Mouse (Mus musculus): Measurements from ENCODE around the gene Syt1. TPM values are rescaled to one million over a fixed set of nuclear protein-coding genes. Genes with fewer than 3 reads are reported as not detected.

The Syt1 gene
- polyA plus RNA-seq, 1 experiment from 2014 or later, result 1.1 TPM

DNA sequence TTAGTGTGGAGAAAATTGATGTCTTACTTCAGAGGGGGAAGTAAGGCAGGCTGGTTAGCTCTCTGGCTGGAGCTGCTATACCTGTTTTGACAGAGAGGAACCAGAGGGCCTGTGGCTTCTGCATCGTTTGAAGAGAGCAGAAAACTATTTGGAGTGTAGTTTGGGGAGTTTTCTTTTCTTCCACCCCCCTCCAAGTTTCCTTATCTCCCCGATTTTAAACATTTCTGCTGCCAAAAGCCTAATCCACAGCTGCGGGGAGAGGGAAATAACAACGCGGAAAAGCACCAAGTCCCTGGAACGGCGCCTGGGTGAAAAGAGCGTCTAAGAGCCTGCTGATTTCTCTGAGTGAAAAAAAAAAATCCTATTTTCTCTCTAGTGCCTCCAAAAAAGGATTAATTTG, 544.2 kb downstream of the Syt1 start:
- WGBS, result 24% methylated on average over 8 of the region's 8 CpGs
- H3K36me3 ChIP-seq, result no peaks in the 10 kb centered on the region
- no peak overlapping the region for H3K9ac ChIP-seq
- H3K27me3 ChIP-seq (replicated peaks), result no peaks in the 10 kb centered on the region
- no peaks in the 10 kb centered on the region; the same call in 1 of the 2 replicates for H3K9me3 ChIP-seq (replicated peaks)
- H3K27ac ChIP-seq (ENCODE audit: poor library complexity, severe bottlenecking), result no peak overlapping the region
- no peak for ATAC-seq (ENCODE audit: insufficient number of reproducible peaks, low FRiP score)
- H3K4me1 ChIP-seq (replicated peaks), result peaks cover under 1% of the 10 kb centered on the region
- 0 out of 2 replicates have a peak overlapping the region, but pooled peaks have one; percentile 5 for H3K4me2 ChIP-seq
- H3K4me3 ChIP-seq, result no peak overlapping the region

DNA sequence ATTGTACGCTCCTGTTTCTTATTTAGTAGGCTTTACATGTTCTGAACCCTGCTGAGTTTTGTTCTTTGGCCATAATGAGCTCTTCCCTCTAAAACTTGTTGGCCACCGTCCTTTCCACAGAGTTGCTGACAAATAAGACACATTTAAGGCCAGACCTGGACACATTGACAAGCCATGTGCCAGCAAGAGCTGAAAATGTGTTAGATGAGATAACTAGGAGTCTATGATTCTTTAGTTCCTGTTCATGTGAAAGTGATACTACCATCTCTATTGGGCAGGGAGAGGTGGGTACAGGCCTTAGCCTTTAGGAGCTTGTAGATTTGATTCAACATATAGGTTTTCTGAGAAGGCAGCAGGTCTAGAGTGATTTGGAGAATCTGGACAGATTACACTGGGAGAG, 548.9 kb downstream of the Syt1 start:
- H3K4me1 ChIP-seq (replicated peaks), result no peaks in the 10 kb centered on the region
- no peak overlapping the region for H3K27ac ChIP-seq (ENCODE audit: poor library complexity, severe bottlenecking)
- ATAC-seq (ENCODE audit: insufficient number of reproducible peaks, low FRiP score), result no peak
- no peaks in the 10 kb centered on the region for H3K36me3 ChIP-seq
- no peaks in the 10 kb centered on the region; the same call in 1 of the 2 replicates for H3K9me3 ChIP-seq (replicated peaks)
- WGBS, result 81% methylated on average over 2 of the region's 2 CpGs
- H3K4me2 ChIP-seq, result no peak overlapping the region
- no peaks in the 10 kb centered on the region for H3K27me3 ChIP-seq (replicated peaks)
- H3K4me3 ChIP-seq, result no peak overlapping the region
- H3K9ac ChIP-seq, result no peak overlapping the region

DNA sequence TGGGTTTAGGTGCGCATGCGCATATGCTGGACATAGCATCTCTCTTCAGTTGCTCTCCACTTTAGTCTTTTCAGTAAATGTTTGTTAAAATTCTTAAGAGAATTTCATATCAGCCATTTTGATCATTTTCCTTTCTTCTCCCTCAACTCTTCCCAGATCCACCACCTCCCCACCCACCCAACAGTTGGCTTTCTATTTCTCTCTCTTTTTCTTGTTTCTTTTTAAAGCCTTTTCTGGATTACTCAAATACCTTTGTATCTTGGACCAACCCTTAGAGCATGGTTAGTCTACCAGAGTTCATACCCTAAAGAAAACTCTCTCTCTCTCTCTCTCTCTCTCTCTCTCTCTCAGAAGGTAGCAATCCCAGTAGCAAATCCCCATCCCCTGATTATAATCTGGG, 553.7 kb downstream of the Syt1 start:
- no peak for ATAC-seq (ENCODE audit: insufficient number of reproducible peaks, low FRiP score)
- Histone ChIP-seq H3K9ac (no peak overlapping the region), H3K27me3 (replicated peaks) (no peaks in the 10 kb centered on the region), H3K9me3 (replicated peaks) (no peaks in the 10 kb centered on the region), H3K4me3 (no peak overlapping the region), H3K4me2 (no peak overlapping the region), H3K36me3 (no peaks in the 10 kb centered on the region), H3K4me1 (replicated peaks) (peaks cover 9% of the 10 kb centered on the region; the same call in 1 of the 2 replicates), H3K27ac (ENCODE audit: poor library complexity, severe bottlenecking) (no peak overlapping the region)
- 94% methylated on average over 2 of the region's 2 CpGs for whole genome bisulfite sequencing

DNA sequence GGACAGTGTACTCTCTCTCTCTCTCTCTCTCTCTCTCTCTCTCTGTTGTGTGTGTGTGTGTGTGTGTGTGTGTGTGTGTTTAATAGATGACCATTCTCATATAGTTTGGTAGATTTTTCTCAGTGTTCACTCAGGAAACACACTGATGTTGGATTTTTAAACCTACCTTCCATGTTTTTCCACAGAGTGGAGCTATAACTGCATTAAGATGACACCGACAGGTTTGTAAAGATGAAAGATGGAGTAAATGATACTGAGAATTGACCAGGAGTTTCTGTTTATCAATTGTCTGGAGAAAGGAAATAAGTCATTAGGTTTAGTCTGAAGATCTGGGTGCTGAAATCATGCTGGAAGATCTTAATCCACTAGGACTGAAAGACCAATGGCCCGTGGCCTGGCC, 554.9 kb downstream of the Syt1 start:
- no peak overlapping the region for H3K4me2 ChIP-seq
- H3K27me3 ChIP-seq (replicated peaks), result no peaks in the 10 kb centered on the region
- 76% methylated on average over 2 of the region's 2 CpGs for WGBS
- no peak overlapping the region for H3K9ac ChIP-seq
- no peak overlapping the region for H3K27ac ChIP-seq (ENCODE audit: poor library complexity, severe bottlenecking)
- H3K4me1 ChIP-seq (replicated peaks), result peaks cover 9% of the 10 kb centered on the region; the same call in 1 of the 2 replicates
- no peaks in the 10 kb centered on the region for H3K9me3 ChIP-seq (replicated peaks)
- no peaks in the 10 kb centered on the region for H3K36me3 ChIP-seq
- no peak for ATAC-seq (ENCODE audit: insufficient number of reproducible peaks, low FRiP score)
- no peak overlapping the region for H3K4me3 ChIP-seq

DNA sequence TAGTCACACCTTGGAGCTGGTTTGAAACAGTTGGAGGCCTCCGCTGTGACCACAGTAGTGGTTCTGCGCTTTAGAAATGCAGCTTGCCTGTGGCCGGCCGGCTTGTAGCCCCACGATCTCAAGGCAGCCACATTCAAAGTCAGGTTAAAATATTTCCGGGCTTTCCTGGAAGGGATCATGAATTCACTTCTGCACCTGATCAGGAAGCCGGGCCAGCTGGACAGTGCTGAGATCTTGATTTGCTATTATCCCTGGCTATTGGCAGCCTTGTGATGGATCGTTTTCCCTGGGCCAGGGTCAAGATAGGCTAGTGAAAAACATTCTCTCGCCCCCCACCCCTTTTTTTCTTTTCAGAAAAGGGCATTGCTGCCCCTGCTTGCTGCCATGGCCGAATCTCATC, 555.6 kb downstream of the Syt1 start:
- peak overlapping the region; percentile 9; the same call in 1 of the 2 replicates for H3K27ac ChIP-seq (ENCODE audit: poor library complexity, severe bottlenecking)
- H3K4me1 ChIP-seq (replicated peaks), result peaks cover 9% of the 10 kb centered on the region; the same call in 1 of the 2 replicates
- no peak overlapping the region for H3K4me2 ChIP-seq
- no peak overlapping the region for H3K9ac ChIP-seq
- WGBS, result 47% methylated on average over 10 of the region's 10 CpGs
- no peak overlapping the region for H3K4me3 ChIP-seq
- H3K9me3 ChIP-seq (replicated peaks), result no peaks in the 10 kb centered on the region
- H3K36me3 ChIP-seq, result no peaks in the 10 kb centered on the region
- ATAC-seq (ENCODE audit: insufficient number of reproducible peaks, low FRiP score), result no peak
- H3K27me3 ChIP-seq (replicated peaks), result no peaks in the 10 kb centered on the region

DNA sequence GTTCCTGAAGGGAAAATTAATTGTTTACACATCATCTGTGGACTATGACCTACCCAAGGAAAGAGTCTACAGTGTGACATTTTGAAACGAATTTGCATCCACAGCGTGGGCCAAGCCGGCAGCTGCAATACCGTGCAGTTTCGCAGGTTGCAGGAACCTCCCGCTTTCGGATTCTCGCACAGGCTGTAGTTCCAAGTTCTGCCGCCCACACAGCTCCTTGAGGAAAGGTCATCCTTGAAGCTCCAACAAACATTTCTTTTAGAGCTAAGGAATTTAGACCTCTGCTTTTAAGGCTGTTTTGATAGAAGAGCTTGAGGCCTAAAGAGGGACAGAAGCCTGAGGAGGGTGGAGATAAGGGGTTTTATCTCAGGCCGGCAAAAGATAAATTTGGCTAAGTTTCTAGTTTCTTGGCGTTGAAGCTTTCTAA, 556.1 kb downstream of the Syt1 start:
- 41% methylated on average over 11 of the region's 11 CpGs for WGBS
- H3K9me3 ChIP-seq (replicated peaks), result no peaks in the 10 kb centered on the region

DNA sequence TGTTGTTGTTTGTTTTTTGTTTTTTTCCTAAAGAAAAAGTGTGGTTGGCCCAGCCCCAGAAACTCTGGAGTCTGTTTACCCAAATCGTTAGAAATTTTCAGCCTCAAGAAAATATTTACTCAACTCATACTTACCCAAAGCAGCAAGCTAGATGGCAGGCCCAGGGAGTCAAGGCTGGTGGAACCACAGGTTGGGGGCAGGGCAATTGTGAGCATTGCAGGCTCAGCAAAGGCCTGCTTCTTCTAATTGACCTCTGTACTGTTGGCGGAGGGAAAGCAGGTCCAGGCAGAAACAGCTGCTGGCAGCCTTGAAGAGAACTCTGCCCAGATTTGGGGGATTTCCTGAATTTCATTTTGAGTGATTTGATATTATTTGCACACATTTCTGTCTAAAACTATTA, 557.2 kb downstream of the Syt1 start:
- Histone ChIP-seq H3K27me3 (replicated peaks) (no peaks in the 10 kb centered on the region), H3K9me3 (replicated peaks) (no peaks in the 10 kb centered on the region), H3K9ac (no peak overlapping the region), H3K36me3 (no peaks in the 10 kb centered on the region), H3K4me1 (replicated peaks) (peaks cover 9% of the 10 kb centered on the region; the same call in 1 of the 2 replicates), H3K27ac (ENCODE audit: poor library complexity, severe bottlenecking) (no peak overlapping the region), H3K4me2 (no peak overlapping the region), H3K4me3 (no peak overlapping the region)
- WGBS, result 60% methylated on average over 2 of the region's 2 CpGs
- ATAC-seq (ENCODE audit: insufficient number of reproducible peaks, low FRiP score), result no peak

More for the DNA sequence above, 556.1 kb downstream of the Syt1 start:
- H3K9ac ChIP-seq, result no peak overlapping the region
- ATAC-seq (ENCODE audit: insufficient number of reproducible peaks, low FRiP score), result 0 out of 2 replicates have a peak, but pooled peaks have one; percentile 18
- H3K4me3 ChIP-seq, result no peak overlapping the region
- peaks cover 9% of the 10 kb centered on the region; the same call in 1 of the 2 replicates for H3K4me1 ChIP-seq (replicated peaks)
- no peak overlapping the region for H3K4me2 ChIP-seq
- H3K36me3 ChIP-seq, result no peaks in the 10 kb centered on the region
- no peaks in the 10 kb centered on the region for H3K27me3 ChIP-seq (replicated peaks)
- no peak overlapping the region for H3K27ac ChIP-seq (ENCODE audit: poor library complexity, severe bottlenecking)

DNA sequence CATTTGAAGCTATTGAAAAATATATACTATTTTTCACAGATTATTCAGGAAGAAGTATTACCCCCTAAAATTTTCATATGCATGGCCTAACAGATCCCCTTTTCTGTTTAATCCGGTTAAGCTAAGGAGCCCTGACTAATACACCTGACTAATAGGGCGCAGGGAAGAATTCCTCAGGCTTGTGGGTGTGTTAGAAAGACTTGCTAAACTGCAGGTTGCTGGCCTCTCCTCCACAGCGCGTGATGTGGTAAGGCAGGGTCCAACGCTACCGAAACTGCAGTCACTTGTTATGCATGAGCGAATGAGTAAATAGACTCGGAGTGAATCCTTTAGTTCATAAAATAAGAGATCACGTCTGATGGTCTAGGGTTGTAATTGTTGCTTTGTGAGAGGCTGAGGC, 558.4 kb downstream of the Syt1 start:
- Histone ChIP-seq H3K9ac (no peak overlapping the region), H3K4me3 (no peak overlapping the region), H3K4me1 (replicated peaks) (peaks cover 20% of the 10 kb centered on the region), H3K36me3 (no peaks in the 10 kb centered on the region), H3K9me3 (replicated peaks) (no peaks in the 10 kb centered on the region), H3K4me2 (no peak overlapping the region), H3K27me3 (replicated peaks) (no peaks in the 10 kb centered on the region), H3K27ac (ENCODE audit: poor library complexity, severe bottlenecking) (no peak overlapping the region)
- no peak for ATAC-seq (ENCODE audit: insufficient number of reproducible peaks, low FRiP score)
- WGBS, result 90% methylated on average over 9 of the region's 9 CpGs

DNA sequence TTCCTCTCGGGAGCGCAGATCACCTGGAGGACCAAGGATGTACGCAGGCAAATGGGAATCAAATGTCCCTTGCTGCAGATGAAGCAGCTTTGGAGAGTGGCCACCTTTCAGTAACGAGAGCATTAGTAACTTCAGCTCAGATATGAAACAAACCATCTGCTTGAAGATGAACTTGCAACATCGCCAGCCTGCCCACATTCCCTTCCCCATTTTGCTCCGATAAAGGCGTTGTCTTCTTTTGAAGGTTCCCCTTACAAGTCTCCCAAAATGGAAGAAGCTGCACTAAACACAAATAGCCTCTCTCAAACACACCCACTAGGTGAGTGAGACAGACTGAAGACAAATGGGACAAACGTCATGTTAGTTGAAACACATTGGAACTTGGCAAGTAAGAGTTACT, 559.3 kb downstream of the Syt1 start:
- Histone ChIP-seq H3K9me3 (replicated peaks) (no peaks in the 10 kb centered on the region), H3K4me2 (no peak overlapping the region), H3K27me3 (replicated peaks) (no peaks in the 10 kb centered on the region), H3K4me1 (replicated peaks) (peaks cover 28% of the 10 kb centered on the region), H3K27ac (ENCODE audit: poor library complexity, severe bottlenecking) (no peak overlapping the region), H3K9ac (no peak overlapping the region), H3K4me3 (no peak overlapping the region), H3K36me3 (no peaks in the 10 kb centered on the region)
- ATAC-seq (ENCODE audit: insufficient number of reproducible peaks, low FRiP score), result no peak
- WGBS, result 79% methylated on average over 8 of the region's 8 CpGs

DNA sequence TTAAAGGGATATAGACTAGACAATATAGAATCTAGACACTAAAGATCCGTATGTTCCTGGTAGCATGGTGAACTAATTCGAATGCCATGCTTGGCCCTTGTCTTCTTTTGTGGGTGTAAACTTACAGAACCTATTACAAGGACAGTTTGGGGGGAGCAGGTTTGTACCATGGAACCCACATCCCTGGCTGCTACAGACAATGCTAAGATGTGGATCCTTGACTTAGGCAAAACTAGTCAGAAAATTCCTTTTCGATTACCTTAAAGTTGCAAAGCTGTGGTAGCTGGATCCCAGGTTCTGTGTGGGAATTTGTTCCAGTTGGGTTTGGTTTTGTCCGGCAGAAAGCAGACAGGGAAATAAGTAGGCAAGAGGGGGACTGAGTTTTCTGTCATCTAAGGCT, 560.4 kb downstream of the Syt1 start:
- Histone ChIP-seq H3K4me2 (no peak overlapping the region), H3K9ac (no peak overlapping the region), H3K9me3 (replicated peaks) (no peaks in the 10 kb centered on the region), H3K4me1 (replicated peaks) (peaks cover 34% of the 10 kb centered on the region), H3K36me3 (no peaks in the 10 kb centered on the region), H3K27ac (ENCODE audit: poor library complexity, severe bottlenecking) (no peak overlapping the region), H3K4me3 (no peak overlapping the region), H3K27me3 (replicated peaks) (no peaks in the 10 kb centered on the region)
- no peak for ATAC-seq (ENCODE audit: insufficient number of reproducible peaks, low FRiP score)
- 83% methylated on average over 4 of the region's 4 CpGs for WGBS

DNA sequence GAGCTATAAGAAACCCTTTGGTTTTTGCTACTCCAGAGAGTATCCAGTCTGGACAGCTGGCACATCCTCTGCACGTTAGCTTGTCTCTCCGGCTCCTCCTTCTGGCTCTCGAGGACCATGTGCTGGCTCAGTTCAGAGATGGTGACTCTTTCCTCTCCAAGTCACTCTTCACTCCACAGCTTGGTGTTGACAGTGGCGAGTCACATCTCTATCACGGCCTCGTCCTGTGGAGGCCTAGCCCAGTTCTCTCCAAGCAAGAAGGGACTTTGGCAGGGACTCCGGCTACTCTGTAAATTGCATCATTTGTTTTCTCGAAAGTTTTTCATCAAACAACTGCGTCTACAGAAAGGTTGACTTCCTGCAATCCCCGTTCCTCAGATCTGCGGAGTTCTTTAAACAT, 562.4 kb downstream of the Syt1 start:
- peaks cover 43% of the 10 kb centered on the region for H3K4me1 ChIP-seq (replicated peaks)
- ATAC-seq (ENCODE audit: insufficient number of reproducible peaks, low FRiP score), result no peak
- no peak overlapping the region for H3K27ac ChIP-seq (ENCODE audit: poor library complexity, severe bottlenecking)
- H3K27me3 ChIP-seq (replicated peaks), result no peaks in the 10 kb centered on the region
- 57% methylated on average over 11 of the region's 11 CpGs for WGBS
- no peaks in the 10 kb centered on the region for H3K36me3 ChIP-seq
- no peak overlapping the region for H3K4me3 ChIP-seq
- no peak overlapping the region for H3K9ac ChIP-seq
- H3K9me3 ChIP-seq (replicated peaks), result no peaks in the 10 kb centered on the region
- no peak overlapping the region for H3K4me2 ChIP-seq
